Mouse (Mus musculus) kidney, postnatal 14 days (tissue): ENCODE results near the gene Aph1b.

ENCODE experiments used
- DNase-seq: peaks from one replicate; pipeline ENCODE4 v3.0.0; 2022; ENCODE audit warnings: mixed read lengths

The Aph1b gene

GRCm38 (mm10) chr9:66736551-66736950, 58.7 kb downstream of the Aph1b start:
- peak; percentile 87 for DNase-seq

- no peak for DNase-seq
Observed at GRCm38 (mm10) chr9:66736016-66736415, 59.3 kb downstream of the Aph1b start.

GRCm38 (mm10) chr9:66735122-66735521, 60.2 kb downstream of the Aph1b start:
- DNase-seq, result no peak

GRCm38 (mm10) chr9:66734568-66734967, 60.7 kb downstream of the Aph1b start:
- peak; percentile 58 for DNase-seq

- DNase-seq, result peak; percentile 54
Observed at GRCm38 (mm10) chr9:66732791-66733691, 62.2 kb downstream of the Aph1b start.

GRCm38 (mm10) chr9:66731284-66731683, 64.0 kb downstream of the Aph1b start:
- DNase-seq, result no peak

GRCm38 (mm10) chr9:66730556-66730955, 64.7 kb downstream of the Aph1b start:
- DNase-seq, result no peak

- no peak for DNase-seq
Observed at GRCm38 (mm10) chr9:66727333-66727732, 68.0 kb downstream of the Aph1b start.

GRCm38 (mm10) chr9:66725591-66725990, 69.7 kb downstream of the Aph1b start:
- DNase-seq, result no peak
